Mouse (Mus musculus): ENCODE data around the gene Mdm1. TPM values are rescaled to one million over a fixed set of nuclear protein-coding genes. Genes with fewer than 3 reads are reported as not detected.
A peak's percentile ranks its signal among the peaks of the same experiment; 100 is the strongest.

Gene Mdm1
- polyA plus RNA-seq, 2 experiments = 6.8 to 8.4 TPM

DNA sequence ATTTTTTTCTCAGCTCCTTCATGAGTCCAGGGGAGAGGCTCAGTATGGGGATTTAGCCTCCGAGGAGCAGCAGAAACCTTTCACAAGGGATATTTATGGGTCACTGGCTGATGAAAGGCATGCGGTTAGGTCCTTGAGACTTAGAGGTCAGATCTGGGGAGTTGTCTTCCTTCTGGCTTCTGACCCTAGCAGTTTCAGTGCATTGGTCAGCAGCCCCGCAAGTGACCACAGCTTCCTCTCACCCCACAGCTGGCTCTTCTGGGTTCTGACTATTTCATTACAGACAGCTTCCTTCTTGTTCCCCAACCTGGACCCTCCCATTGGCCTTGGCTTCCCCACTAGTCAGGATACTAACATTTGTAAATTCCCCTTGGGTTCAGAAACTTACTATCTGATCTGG, 43.7 kb upstream of the Mdm1 start:
- DNase-seq (ENCODE audit: low read depth in 3 of 3, low spot score in 3 of 3) (no peak), ATAC-seq (ENCODE audit: insufficient read depth) (no peak)
- 46% methylated on average over 3 of the region's 3 CpGs for WGBS (ENCODE audit: insufficient replicate concordance)
- Histone ChIP-seq H3K27me3 (ENCODE audit: control insufficient read depth, insufficient read depth, low read length) (no peaks in the 10 kb centered on the region), H3K9ac (replicated peaks) (no peak overlapping the region), H3K27ac (no peak overlapping the region), H3K4me3 (ENCODE audit: insufficient read depth in 1 of 2, low read depth in 2 of 2, low read length in 2 of 2) (no peak overlapping the region), H3K4me1 (replicated peaks; ENCODE audit: control insufficient read depth in 2 of 2, insufficient read depth in 2 of 2, low read length in 1 of 2) (peaks cover 0 to 2% of the 10 kb centered on the region in 2 experiments; a peak in 1 of 4 replicates), H3K9me3 (ENCODE audit: control insufficient read depth, low read length) (no peaks in the 10 kb centered on the region), H3K36me3 (replicated peaks; ENCODE audit: control insufficient read depth, insufficient read depth, low read depth) (no peaks in the 10 kb centered on the region), H3K4me2 (ENCODE audit: low read depth) (no peak overlapping the region)
- no peak for TF ChIP-seq EP300 (IDR thresholded peaks at IDR 0.05; ENCODE audit: low read depth)
- TF ChIP-seq CTCF (IDR thresholded peaks at IDR 0.05; ENCODE audit: low read depth) = no peak

GRCm38 (mm10) chr10:118100570-118100969, 41.0 kb upstream of the Mdm1 start:
- DNase-seq (ENCODE audit: low read depth in 3 of 3, low spot score in 3 of 3) (no peak), ATAC-seq (ENCODE audit: insufficient read depth) (no peak)
- Histone ChIP-seq H3K27ac (no peak overlapping the region), H3K36me3 (replicated peaks; ENCODE audit: control insufficient read depth, insufficient read depth, low read depth) (no peaks in the 10 kb centered on the region), H3K9ac (replicated peaks) (no peak overlapping the region), H3K4me1 (replicated peaks; ENCODE audit: control insufficient read depth in 2 of 2, insufficient read depth in 2 of 2, low read length in 1 of 2) (peaks cover 0 to 6% of the 10 kb centered on the region in 2 experiments; a peak in 1 of 4 replicates), H3K27me3 (ENCODE audit: control insufficient read depth, insufficient read depth, low read length) (no peaks in the 10 kb centered on the region), H3K4me3 (ENCODE audit: insufficient read depth in 1 of 2, low read depth in 2 of 2, low read length in 2 of 2) (no peak overlapping the region), H3K4me2 (ENCODE audit: low read depth) (no peak overlapping the region), H3K9me3 (ENCODE audit: control insufficient read depth, low read length) (no peaks in the 10 kb centered on the region)
- WGBS (ENCODE audit: insufficient replicate concordance) = 46% methylated on average over 5 of the region's 5 CpGs
- TF ChIP-seq CTCF (IDR thresholded peaks at IDR 0.05; ENCODE audit: low read depth) = no peak
- no peak for TF ChIP-seq EP300 (IDR thresholded peaks at IDR 0.05; ENCODE audit: low read depth)

- no peak for TF ChIP-seq CTCF (IDR thresholded peaks at IDR 0.05; ENCODE audit: low read depth)
- no peak for TF ChIP-seq EP300 (IDR thresholded peaks at IDR 0.05; ENCODE audit: low read depth)
- ATAC-seq (ENCODE audit: insufficient read depth) = no peak
- H3K4me1 ChIP-seq (replicated peaks; ENCODE audit: control insufficient read depth in 2 of 2, insufficient read depth in 2 of 2, low read length in 1 of 2) = peaks cover 0 to 6% of the 10 kb centered on the region in 2 experiments; a peak in 1 of 4 replicates
- H3K36me3 ChIP-seq (replicated peaks; ENCODE audit: control insufficient read depth, insufficient read depth, low read depth) = no peaks in the 10 kb centered on the region
- H3K27me3 ChIP-seq (ENCODE audit: control insufficient read depth, insufficient read depth, low read length) = no peaks in the 10 kb centered on the region
- 59% methylated on average over 2 of the region's 2 CpGs for WGBS (ENCODE audit: insufficient replicate concordance)
- no peak for DNase-seq (ENCODE audit: low read depth in 3 of 3, low spot score in 3 of 3)
- H3K4me2 ChIP-seq (ENCODE audit: low read depth) = no peak overlapping the region
- H3K27ac ChIP-seq = no peak overlapping the region
- no peak overlapping the region for H3K9ac ChIP-seq (replicated peaks)
- H3K4me3 ChIP-seq (ENCODE audit: insufficient read depth in 1 of 2, low read depth in 2 of 2, low read length in 2 of 2) = no peak overlapping the region
- no peaks in the 10 kb centered on the region for H3K9me3 ChIP-seq (ENCODE audit: control insufficient read depth, low read length)
Measured at GRCm38 (mm10) chr10:118101056-118101455, 40.6 kb upstream of the Mdm1 start.

DNA sequence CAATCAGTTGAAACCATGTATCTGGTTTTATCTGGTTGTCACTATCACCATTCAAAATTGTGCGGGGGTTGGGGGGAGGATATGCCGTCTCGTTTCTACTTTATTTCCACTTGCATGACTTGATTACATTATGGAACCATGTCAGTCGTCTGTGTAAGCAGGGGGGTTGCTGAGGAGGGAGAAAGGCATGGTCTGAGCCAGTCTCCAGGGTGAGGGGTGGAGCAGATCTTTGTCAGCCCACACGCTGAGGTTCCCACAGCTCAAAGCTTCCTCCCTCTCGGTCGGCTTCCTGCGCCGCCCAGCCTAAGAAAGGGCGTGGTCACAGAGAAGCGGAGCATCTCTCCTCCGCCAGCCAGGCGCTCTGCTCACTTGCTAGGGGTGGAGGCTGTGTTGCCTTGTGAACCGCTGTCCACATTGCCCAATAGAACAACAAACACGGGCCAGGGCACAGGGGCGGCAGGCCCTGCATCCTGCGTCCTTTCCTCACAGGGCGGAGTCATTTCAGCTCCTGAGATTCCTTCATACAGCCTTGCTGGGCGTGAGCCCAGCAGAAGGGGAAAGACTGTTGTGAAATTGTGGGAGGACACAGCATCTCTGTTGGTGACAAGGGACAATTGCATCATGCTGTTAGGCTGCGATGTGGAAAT, 38.5 kb upstream of the Mdm1 start:
- no peaks in the 10 kb centered on the region for H3K27me3 ChIP-seq (ENCODE audit: control insufficient read depth, insufficient read depth, low read length)
- H3K9me3 ChIP-seq (ENCODE audit: control insufficient read depth, low read length) = no peaks in the 10 kb centered on the region
- 2% methylated on average over 20 of the region's 20 CpGs for WGBS (ENCODE audit: insufficient replicate concordance)
- DNase-seq (ENCODE audit: low read depth in 3 of 3, low spot score in 3 of 3) (peak; percentile 47 to 59 (median 47)), ATAC-seq (ENCODE audit: insufficient read depth) (peak; percentile 78)
- no peak for TF ChIP-seq EP300 (IDR thresholded peaks at IDR 0.05; ENCODE audit: low read depth)
- no peak for TF ChIP-seq CTCF (IDR thresholded peaks at IDR 0.05; ENCODE audit: low read depth)
- no peak overlapping the region for H3K9ac ChIP-seq (replicated peaks)
- H3K4me2 ChIP-seq (ENCODE audit: low read depth) = peak overlapping the region; percentile 33
- no peaks in the 10 kb centered on the region for H3K36me3 ChIP-seq (replicated peaks; ENCODE audit: control insufficient read depth, insufficient read depth, low read depth)
- peaks cover 0 to 6% of the 10 kb centered on the region in 2 experiments; a peak in 1 of 4 replicates for H3K4me1 ChIP-seq (replicated peaks; ENCODE audit: control insufficient read depth in 2 of 2, insufficient read depth in 2 of 2, low read length in 1 of 2)
- H3K27ac ChIP-seq = no peak overlapping the region
- peak overlapping the region in 1 of 2 experiments; percentile 33; a peak in 1 of 4 replicates for H3K4me3 ChIP-seq (ENCODE audit: insufficient read depth in 1 of 2, low read depth in 2 of 2, low read length in 2 of 2)

GRCm38 (mm10) chr10:118103906-118104305, 37.7 kb upstream of the Mdm1 start:
- no peak for TF ChIP-seq EP300 (IDR thresholded peaks at IDR 0.05; ENCODE audit: low read depth)
- no peak for TF ChIP-seq CTCF (IDR thresholded peaks at IDR 0.05; ENCODE audit: low read depth)
- H3K4me1 ChIP-seq (replicated peaks; ENCODE audit: control insufficient read depth in 2 of 2, insufficient read depth in 2 of 2, low read length in 1 of 2) = peaks cover 0 to 6% of the 10 kb centered on the region in 2 experiments; a peak in 1 of 4 replicates
- no peak for ATAC-seq (ENCODE audit: insufficient read depth)
- H3K4me2 ChIP-seq (ENCODE audit: low read depth) = no peak overlapping the region
- H3K27me3 ChIP-seq (ENCODE audit: control insufficient read depth, insufficient read depth, low read length) = no peaks in the 10 kb centered on the region
- H3K9me3 ChIP-seq (ENCODE audit: control insufficient read depth, low read length) = no peaks in the 10 kb centered on the region
- no peaks in the 10 kb centered on the region for H3K36me3 ChIP-seq (replicated peaks; ENCODE audit: control insufficient read depth, insufficient read depth, low read depth)
- 46% methylated on average over 10 of the region's 10 CpGs for WGBS (ENCODE audit: insufficient replicate concordance)
- no peak overlapping the region for H3K9ac ChIP-seq (replicated peaks)
- DNase-seq (ENCODE audit: low read depth in 3 of 3, low spot score in 3 of 3) = no peak
- H3K27ac ChIP-seq = no peak overlapping the region
- no peak overlapping the region for H3K4me3 ChIP-seq (ENCODE audit: insufficient read depth in 1 of 2, low read depth in 2 of 2, low read length in 2 of 2)

All from liver, embryonic 14.5 days (tissue).